Mouse (Mus musculus) spleen, adult 2 months (tissue): ENCODE measurements around the gene Ctss.

ENCODE experiments used
- CTCF ChIP-seq: fragments of 200-500 bp; IDR thresholded peaks from 2 replicates; pipeline ENCODE4 v1.5.1; 2011; ENCODE audit warnings: mild to moderate bottlenecking, inconsistent platforms; ENCODE audit not compliant: insufficient read depth, insufficient read length, insufficient replicate concordance; ENCODE audit errors: extremely low read depth
- POLR2A ChIP-seq: fragments of 200-500 bp; IDR thresholded peaks from 2 replicates; pipeline ENCODE4 v1.6.1; 2011; ENCODE audit warnings: low read depth, low read length, inconsistent platforms

GRCm38 (mm10) chr3:95494342-95494741 lies 32.2 kb upstream of the Ctss start:
- TF ChIP-seq CTCF (peak; percentile 71; the same call in 1 of the 2 replicates), POLR2A (no peak)
